Mouse (Mus musculus): Measurements from ENCODE around the gene Klrd1.

GRCm38 (mm10) chr6:129591508-129591907 is at the start of gene Klrd1:
- TF ChIP-seq CTCF (IDR thresholded peaks at IDR 0.05; ENCODE audit: insufficient read depth, low read depth, low read length) (no peak), POLR2A (IDR thresholded peaks at IDR 0.05; ENCODE audit: insufficient read depth, low read depth, low read length) (no peak)

Data from olfactory bulb, adult 2 months (tissue).